Mouse (Mus musculus): ENCODE data around the gene Nckap5.

GRCm38 (mm10) chr1:126360111-126360510 is 470.5 kb downstream of the Nckap5 start:
- TF ChIP-seq ETS1 (conservative IDR thresholded peaks at IDR 0.05; ENCODE audit: low read depth, low read length) (no peak), ZC3H11A (IDR thresholded peaks at IDR 0.05; ENCODE audit: low read depth, low read length) (no peak), USF1 (IDR thresholded peaks at IDR 0.05; ENCODE audit: low read depth, low read length) (no peak), USF2 (conservative IDR thresholded peaks at IDR 0.05; ENCODE audit: low read depth, low read length) (no peak), JUN (IDR thresholded peaks at IDR 0.05; ENCODE audit: insufficient read depth, low read depth, low read length) (no peak), CTCF (conservative IDR thresholded peaks at IDR 0.05 in 1 of 2, IDR thresholded peaks at IDR 0.05 in 1 of 2; ENCODE audit: low read depth in 2 of 2, low read length in 2 of 2) (no peak), HCFC1 (IDR thresholded peaks at IDR 0.05; ENCODE audit: low read depth, low read length) (no peak), POLR2A (IDR thresholded peaks at IDR 0.05; ENCODE audit: low read depth, low read length) (no peak), POLR2AphosphoS2 (IDR thresholded peaks at IDR 0.05; ENCODE audit: low read depth, low read length) (no peak), BHLHE40 (IDR thresholded peaks at IDR 0.05; ENCODE audit: low read depth, low read length) (no peak)
